Mouse (Mus musculus): Measurements from ENCODE around the gene Gm42688.

DNA sequence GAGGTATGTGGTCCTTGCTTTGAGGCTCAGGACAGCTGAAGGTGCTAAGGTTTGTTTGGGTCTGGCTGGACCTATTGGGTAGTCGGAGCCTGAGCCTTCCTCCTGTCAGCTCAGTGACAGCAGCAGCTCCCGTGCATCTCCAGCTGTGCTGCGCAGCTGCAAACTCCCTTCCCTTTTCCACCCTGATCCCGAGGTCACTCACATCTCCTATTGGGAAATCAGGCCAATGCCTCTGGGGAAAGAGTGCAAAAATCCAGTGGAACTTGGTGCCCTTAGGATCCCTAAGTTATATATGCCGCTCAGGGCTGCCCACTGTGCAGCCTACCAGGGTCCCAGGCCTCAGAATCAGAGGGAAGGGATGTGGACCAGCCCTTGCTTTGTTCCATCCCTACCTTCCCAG lies 17.9 kb upstream of the Gm42688 start:
- TF ChIP-seq CTCF (IDR thresholded peaks at IDR 0.05; ENCODE audit: insufficient read depth, low read depth, low read length) (no peak), POLR2A (IDR thresholded peaks at IDR 0.05; ENCODE audit: insufficient read depth, low read depth, low read length) (no peak)
